Mouse (Mus musculus): ENCODE results near the gene Pnliprp1. TPM values are rescaled to one million over a fixed set of nuclear protein-coding genes. Genes with fewer than 3 reads are reported as not detected.

Pnliprp1 gene
- not detected in 2 replicates for polyA plus RNA-seq (2016; fragmentation: Nextera tagmentation; extraction: Ambion mirVana)

GRCm38 (mm10) chr19:58728445-58729031 is at the start of gene Pnliprp1:
Gene Pnliprp1, plus strand, starts transcription at chr19:58728887.
- Histone ChIP-seq H3K27ac (no peak within 1 kb of the TSS), H3K4me3 (no peak within 1 kb of the TSS), H3K36me3 (no peaks in the 10 kb centered on the region), H3K9me3 (no peaks in the 10 kb centered on the region), H3K4me1 (replicated peaks) (no peaks in the 10 kb centered on the region), H3K27me3 (ENCODE audit: insufficient read depth, poor library complexity, severe bottlenecking) (no peaks in the 10 kb centered on the region)
- 59% methylated on average over 5 of the region's 5 CpGs for WGBS
- no peak for DNase-seq (ENCODE audit: low spot score)

- DNase-seq (ENCODE audit: low spot score), result no peak
- no peaks in the 10 kb centered on the region for H3K4me1 ChIP-seq (replicated peaks)
- no peak overlapping the region for H3K4me3 ChIP-seq
- H3K9me3 ChIP-seq, result no peaks in the 10 kb centered on the region
- 93% methylated on average over 1 of the region's 1 CpGs for whole genome bisulfite sequencing
- no peaks in the 10 kb centered on the region for H3K36me3 ChIP-seq
- H3K27ac ChIP-seq, result no peak overlapping the region
- no peaks in the 10 kb centered on the region for H3K27me3 ChIP-seq (ENCODE audit: insufficient read depth, poor library complexity, severe bottlenecking)
Observed at GRCm38 (mm10) chr19:58688933-58689332, 39.8 kb upstream of the Pnliprp1 start.

DNA sequence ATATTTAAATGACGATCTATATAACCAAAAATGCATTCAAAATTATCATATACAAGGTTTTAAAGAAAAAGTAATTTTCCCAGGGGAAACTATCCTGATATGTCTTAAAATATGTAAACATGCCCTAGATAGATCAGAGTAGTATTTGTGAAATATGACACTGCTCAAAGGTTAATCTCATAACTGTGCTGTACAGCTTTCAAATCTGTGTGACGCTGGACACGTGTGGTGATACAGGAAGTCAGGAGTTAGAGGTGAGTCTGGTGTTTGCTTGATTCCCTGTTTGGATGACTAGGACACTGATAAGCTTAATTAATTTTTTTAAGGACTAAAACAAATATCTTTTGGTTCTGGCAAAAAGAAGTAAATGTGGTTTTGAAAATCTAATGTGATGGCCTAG is 33.4 kb upstream of the Pnliprp1 start:
- Histone ChIP-seq H3K9me3 (no peaks in the 10 kb centered on the region), H3K4me1 (replicated peaks) (no peaks in the 10 kb centered on the region), H3K36me3 (no peaks in the 10 kb centered on the region), H3K4me3 (no peak overlapping the region), H3K27ac (no peak overlapping the region), H3K27me3 (ENCODE audit: insufficient read depth, poor library complexity, severe bottlenecking) (no peaks in the 10 kb centered on the region)
- 90% methylated on average over 3 of the region's 3 CpGs for WGBS
- no peak for DNase-seq (ENCODE audit: low spot score)

DNA sequence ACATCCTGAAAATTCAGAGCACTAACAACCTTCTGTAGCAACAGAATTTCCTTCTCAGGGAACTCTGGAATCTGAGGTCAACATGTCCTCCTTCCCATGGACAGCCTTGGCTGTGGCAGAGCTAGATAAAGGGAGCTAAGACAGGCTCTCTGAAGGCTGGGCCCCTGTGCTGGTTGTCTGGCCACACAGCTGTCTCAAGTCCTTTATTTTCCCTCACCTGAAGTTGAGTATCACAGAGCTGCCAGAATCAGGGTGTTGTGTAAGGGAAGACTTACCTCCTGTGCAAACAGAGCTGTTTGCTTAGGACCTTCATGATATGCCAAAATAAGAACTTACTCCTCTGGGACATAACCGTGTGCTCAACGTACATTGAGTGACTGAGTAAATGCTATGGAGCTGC is 32.5 kb upstream of the Pnliprp1 start:
- no peaks in the 10 kb centered on the region for H3K36me3 ChIP-seq
- no peaks in the 10 kb centered on the region for H3K27me3 ChIP-seq (ENCODE audit: insufficient read depth, poor library complexity, severe bottlenecking)
- H3K4me1 ChIP-seq (replicated peaks), result no peaks in the 10 kb centered on the region
- H3K4me3 ChIP-seq, result no peak overlapping the region
- H3K9me3 ChIP-seq, result no peaks in the 10 kb centered on the region
- WGBS, result 81% methylated on average over 2 of the region's 2 CpGs
- no peak for DNase-seq (ENCODE audit: low spot score)
- H3K27ac ChIP-seq, result no peak overlapping the region

GRCm38 (mm10) chr19:58704556-58704955 is 24.1 kb upstream of the Pnliprp1 start:
- Histone ChIP-seq H3K27ac (no peak overlapping the region), H3K36me3 (no peaks in the 10 kb centered on the region), H3K4me3 (no peak overlapping the region), H3K27me3 (ENCODE audit: insufficient read depth, poor library complexity, severe bottlenecking) (no peaks in the 10 kb centered on the region), H3K4me1 (replicated peaks) (no peaks in the 10 kb centered on the region), H3K9me3 (no peaks in the 10 kb centered on the region)
- WGBS, result 89% methylated on average over 4 of the region's 4 CpGs
- no peak for DNase-seq (ENCODE audit: low spot score)

- H3K27ac ChIP-seq, result no peak overlapping the region
- no peak overlapping the region for H3K4me3 ChIP-seq
- H3K4me1 ChIP-seq (replicated peaks), result no peaks in the 10 kb centered on the region
- WGBS, result 70% methylated on average over 3 of the region's 3 CpGs
- H3K9me3 ChIP-seq, result no peaks in the 10 kb centered on the region
- no peaks in the 10 kb centered on the region for H3K27me3 ChIP-seq (ENCODE audit: insufficient read depth, poor library complexity, severe bottlenecking)
- no peak for DNase-seq (ENCODE audit: low spot score)
- no peaks in the 10 kb centered on the region for H3K36me3 ChIP-seq
Observed at GRCm38 (mm10) chr19:58708611-58709010, 20.1 kb upstream of the Pnliprp1 start.

DNA sequence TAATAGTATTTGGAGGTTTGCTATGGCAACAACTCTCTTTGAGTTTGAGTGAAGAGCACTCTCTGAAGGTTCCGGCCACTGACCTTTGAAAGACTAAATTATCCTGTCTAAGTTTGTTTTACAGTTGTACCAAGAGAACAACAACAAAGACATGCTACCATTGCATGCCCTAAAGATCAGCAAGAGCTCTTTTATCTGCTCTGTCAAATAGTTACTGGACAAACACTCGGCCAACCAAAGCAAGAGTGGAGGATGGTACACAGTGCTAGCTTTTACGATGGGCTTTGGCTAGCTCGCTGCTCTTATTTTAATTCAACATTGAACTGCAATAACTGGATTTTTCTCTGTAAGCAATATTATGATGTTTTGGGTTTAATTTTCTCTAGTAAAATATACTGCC is 10.8 kb upstream of the Pnliprp1 start:
- 87% methylated on average over 4 of the region's 4 CpGs for WGBS
- Histone ChIP-seq H3K4me1 (replicated peaks) (no peaks in the 10 kb centered on the region), H3K4me3 (no peak overlapping the region), H3K27ac (no peak overlapping the region), H3K36me3 (no peaks in the 10 kb centered on the region), H3K9me3 (no peaks in the 10 kb centered on the region), H3K27me3 (ENCODE audit: insufficient read depth, poor library complexity, severe bottlenecking) (no peaks in the 10 kb centered on the region)
- no peak for DNase-seq (ENCODE audit: low spot score)

DNA sequence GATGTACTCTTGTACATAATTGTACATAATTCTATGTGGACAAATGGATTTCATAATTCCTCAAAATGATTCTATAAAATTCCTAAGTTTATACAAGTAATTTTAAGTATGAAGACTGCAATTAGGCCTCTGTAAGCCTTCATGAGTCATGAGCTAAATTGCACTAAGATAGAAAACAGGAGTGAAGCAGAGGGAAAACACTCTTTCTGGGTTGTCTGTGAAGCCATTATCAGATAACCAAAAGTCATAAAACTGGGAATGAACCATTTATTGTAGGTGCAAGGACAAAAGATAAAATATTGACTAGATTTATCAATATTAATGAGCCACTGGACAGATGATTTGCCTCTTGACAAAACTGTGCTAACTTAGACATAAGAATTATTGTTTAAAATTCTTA is 8.2 kb upstream of the Pnliprp1 start:
- DNase-seq (ENCODE audit: low spot score), result no peak
- no peaks in the 10 kb centered on the region for H3K36me3 ChIP-seq
- no peak overlapping the region for H3K27ac ChIP-seq
- no peaks in the 10 kb centered on the region for H3K4me1 ChIP-seq (replicated peaks)
- H3K27me3 ChIP-seq (ENCODE audit: insufficient read depth, poor library complexity, severe bottlenecking), result no peaks in the 10 kb centered on the region
- H3K9me3 ChIP-seq, result no peaks in the 10 kb centered on the region
- H3K4me3 ChIP-seq, result no peak overlapping the region

DNA sequence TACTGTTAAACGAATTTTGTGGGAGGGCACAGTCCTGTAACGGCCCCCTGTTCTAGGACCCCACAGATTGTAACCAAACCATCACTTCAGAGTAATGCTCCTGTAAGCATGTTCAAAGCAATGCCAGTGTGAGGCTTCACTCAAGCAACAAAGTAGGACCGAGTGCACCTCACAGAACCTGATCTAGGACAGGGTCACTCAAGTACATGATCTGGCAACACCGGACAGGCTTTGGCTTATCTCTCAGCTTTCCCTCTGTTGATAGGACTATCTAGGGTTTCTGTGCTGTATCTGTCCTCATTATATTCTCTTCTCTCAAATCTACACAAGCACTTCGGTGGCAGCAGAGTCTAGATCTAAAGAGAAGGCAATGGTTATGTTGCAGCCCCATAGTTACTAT is 2.1 kb upstream of the Pnliprp1 start:
- no peak for DNase-seq (ENCODE audit: low spot score)
- WGBS, result 93% methylated on average over 5 of the region's 5 CpGs

DNA sequence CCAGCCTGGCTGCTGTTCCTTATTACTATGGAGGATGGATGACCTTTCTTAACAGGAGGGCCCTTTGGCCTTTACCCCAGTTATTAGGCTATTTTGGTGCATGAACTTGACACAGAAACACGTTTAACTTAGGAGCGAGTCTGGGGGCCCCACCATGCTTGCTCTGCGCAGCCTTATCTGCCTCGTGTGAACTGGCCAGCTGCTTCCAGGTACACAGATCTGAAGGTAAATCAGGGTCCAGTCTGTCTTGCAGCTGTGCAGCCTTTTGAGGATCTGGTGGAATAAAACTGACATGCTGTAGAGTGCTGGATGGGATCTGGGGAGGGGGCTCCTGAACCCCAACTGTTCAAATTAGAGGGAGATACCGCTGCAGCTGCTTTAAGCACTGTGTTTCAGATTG is 931 bp upstream of the Pnliprp1 start:
- Histone ChIP-seq H3K27ac (no peak overlapping the region), H3K9me3 (no peaks in the 10 kb centered on the region), H3K4me1 (replicated peaks) (no peaks in the 10 kb centered on the region), H3K27me3 (ENCODE audit: insufficient read depth, poor library complexity, severe bottlenecking) (no peaks in the 10 kb centered on the region), H3K36me3 (no peaks in the 10 kb centered on the region), H3K4me3 (no peak overlapping the region)
- no peak for DNase-seq (ENCODE audit: low spot score)
- 78% methylated on average over 5 of the region's 5 CpGs for WGBS

More for the DNA sequence above, 2.1 kb upstream of the Pnliprp1 start:
- Histone ChIP-seq H3K36me3 (no peaks in the 10 kb centered on the region), H3K4me3 (no peak overlapping the region), H3K4me1 (replicated peaks) (no peaks in the 10 kb centered on the region), H3K27ac (no peak overlapping the region), H3K27me3 (ENCODE audit: insufficient read depth, poor library complexity, severe bottlenecking) (no peaks in the 10 kb centered on the region), H3K9me3 (no peaks in the 10 kb centered on the region)

GRCm38 (mm10) chr19:58733216-58733615 is 4.5 kb downstream of the Pnliprp1 start:
- H3K27ac ChIP-seq, result no peak overlapping the region
- H3K4me3 ChIP-seq, result no peak overlapping the region
- no peak for DNase-seq (ENCODE audit: low spot score)
- H3K4me1 ChIP-seq (replicated peaks), result no peaks in the 10 kb centered on the region
- no peaks in the 10 kb centered on the region for H3K36me3 ChIP-seq
- 77% methylated on average over 6 of the region's 6 CpGs for WGBS
- no peaks in the 10 kb centered on the region for H3K9me3 ChIP-seq
- H3K27me3 ChIP-seq (ENCODE audit: insufficient read depth, poor library complexity, severe bottlenecking), result no peaks in the 10 kb centered on the region

GRCm38 (mm10) chr19:58738111-58738510 is 9.4 kb downstream of the Pnliprp1 start:
- Histone ChIP-seq H3K27me3 (ENCODE audit: insufficient read depth, poor library complexity, severe bottlenecking) (no peaks in the 10 kb centered on the region), H3K4me3 (no peak overlapping the region), H3K36me3 (no peaks in the 10 kb centered on the region), H3K27ac (no peak overlapping the region), H3K9me3 (no peaks in the 10 kb centered on the region), H3K4me1 (replicated peaks) (0 out of 2 replicates have a peak, but pooled peaks cover 5% of the 10 kb centered on the region)
- 88% methylated on average over 4 of the region's 4 CpGs for WGBS
- no peak for DNase-seq (ENCODE audit: low spot score)

DNA sequence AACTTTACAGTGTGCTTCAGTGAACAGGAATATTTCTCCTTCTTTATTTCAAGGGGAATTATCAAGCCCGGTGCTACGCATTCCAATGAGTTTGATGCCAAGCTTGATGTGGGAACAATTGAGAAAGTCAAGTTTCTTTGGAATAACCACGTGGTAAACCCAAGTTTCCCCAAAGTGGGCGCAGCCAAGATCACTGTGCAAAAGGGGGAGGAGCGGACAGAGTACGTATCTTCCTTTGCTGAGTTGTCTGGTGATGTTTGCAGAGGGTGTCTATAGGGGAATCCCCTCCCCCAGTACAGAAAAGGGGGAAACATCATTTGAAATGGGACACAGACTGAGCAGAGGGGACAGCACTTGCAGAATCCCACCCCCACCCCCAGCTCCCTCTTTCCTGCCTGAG is 12.3 kb downstream of the Pnliprp1 start:
- 74% methylated on average over 6 of the region's 6 CpGs for WGBS
- no peak for DNase-seq (ENCODE audit: low spot score)
- H3K36me3 ChIP-seq, result no peaks in the 10 kb centered on the region
- H3K27me3 ChIP-seq (ENCODE audit: insufficient read depth, poor library complexity, severe bottlenecking), result no peaks in the 10 kb centered on the region
- no peaks in the 10 kb centered on the region for H3K9me3 ChIP-seq
- H3K4me1 ChIP-seq (replicated peaks), result 0 out of 2 replicates have a peak, but pooled peaks cover 5% of the 10 kb centered on the region
- no peak overlapping the region; the same call in 1 of the 2 replicates for H3K27ac ChIP-seq
- H3K4me3 ChIP-seq, result no peak overlapping the region

DNA sequence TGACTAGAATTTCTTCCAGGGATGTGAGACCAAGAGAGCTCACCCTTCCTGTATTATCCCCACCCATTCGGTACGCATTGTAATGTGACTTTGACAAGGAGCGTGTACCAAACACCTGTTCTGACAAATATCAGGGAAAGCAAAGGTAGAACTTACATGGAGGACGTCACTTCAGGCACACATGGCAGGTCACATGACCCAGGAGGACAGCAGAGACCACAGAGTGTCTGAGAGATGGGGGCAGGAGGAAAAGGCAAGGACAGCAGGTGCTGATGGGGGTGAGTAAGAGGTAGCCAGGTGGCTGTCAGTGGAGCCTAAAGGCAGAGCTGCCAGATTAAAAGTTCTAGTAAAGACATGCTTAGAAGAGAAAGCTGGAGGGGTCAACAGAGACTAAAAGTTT is 14.0 kb downstream of the Pnliprp1 start:
- no peak for DNase-seq (ENCODE audit: low spot score)
- Histone ChIP-seq H3K9me3 (no peaks in the 10 kb centered on the region), H3K36me3 (no peaks in the 10 kb centered on the region), H3K27ac (no peak overlapping the region), H3K27me3 (ENCODE audit: insufficient read depth, poor library complexity, severe bottlenecking) (no peaks in the 10 kb centered on the region), H3K4me3 (no peak overlapping the region), H3K4me1 (replicated peaks) (0 out of 2 replicates have a peak, but pooled peaks cover 5% of the 10 kb centered on the region)
- WGBS, result 88% methylated on average over 4 of the region's 4 CpGs

Data from hindbrain, embryonic 10.5 days (tissue).